Mouse (Mus musculus): Measurements from ENCODE around the gene Pank3. TPM values are rescaled to one million over a fixed set of nuclear protein-coding genes. Genes with fewer than 3 reads are reported as not detected.
"Not testable (repeated sequence)": the region's sequence is repeated elsewhere in the genome, so short reads cannot be mapped to it uniquely, and the experiment has no call there.

Pank3 gene
- polyA plus RNA-seq, 1 experiment from 2014 or later, result 22.8 TPM

- WGBS, result 2% methylated on average over 46 of the region's 46 CpGs
- peak within 1 kb of the TSS; percentile 55 for H3K27ac ChIP-seq
Measured at GRCm38 (mm10) chr11:35834022-35834760, 64.9 kb downstream of the Pank3 start, which contains the start of gene Rars. Gene Rars, minus strand, starts transcription at chr11:35834506.

DNA sequence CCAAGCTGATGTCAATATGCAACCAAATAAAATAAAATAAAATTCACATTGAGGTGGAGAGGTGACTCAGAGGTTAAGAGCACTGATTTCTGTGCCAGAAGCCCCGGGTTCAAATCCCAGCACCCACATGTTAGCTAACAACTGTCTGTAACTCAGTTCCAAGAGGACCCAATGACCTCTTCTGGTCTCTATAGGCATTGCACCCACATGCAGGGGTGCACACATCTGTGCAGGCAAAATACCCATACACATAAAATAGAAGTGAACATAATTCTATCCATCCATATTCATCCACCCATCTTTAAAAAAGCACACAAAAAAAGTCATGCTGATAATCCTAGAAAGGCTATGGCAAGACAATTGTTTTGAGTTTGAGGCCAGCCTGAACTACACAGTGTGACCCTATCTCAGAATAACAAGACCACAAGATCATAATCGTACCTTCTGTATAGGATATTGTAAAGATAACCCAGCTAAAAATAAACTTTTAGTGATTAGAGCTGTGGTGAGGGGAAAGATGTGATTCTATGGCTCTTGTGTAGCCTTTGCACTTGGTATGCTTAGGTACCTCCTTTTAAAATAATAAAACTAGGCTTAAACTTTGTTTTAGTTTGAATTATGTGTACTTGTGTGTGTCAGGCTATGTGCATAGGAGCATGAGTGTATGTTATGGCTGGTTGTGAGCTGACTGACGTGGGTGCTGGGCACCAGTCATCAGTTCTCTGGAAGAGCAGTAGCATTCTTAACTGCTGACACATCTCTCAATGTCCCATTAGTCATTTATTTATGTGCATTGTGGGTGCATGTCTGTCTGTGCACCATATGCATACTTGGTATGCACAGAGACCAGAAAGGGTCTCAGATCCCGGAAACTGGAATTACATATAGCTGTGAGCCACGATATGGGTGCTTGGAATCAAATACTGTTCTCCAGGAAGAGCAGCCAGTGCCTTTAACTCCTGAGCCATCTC is 68.2 kb downstream of the Pank3 start:
- 81% methylated on average over 5 of the region's 5 CpGs for WGBS
- H3K9ac ChIP-seq, result peak overlapping the region; percentile 53; the same call in 1 of the 2 replicates

More at GRCm38 (mm10) chr11:35834022-35834760, 64.9 kb downstream of the Pank3 start, which contains the start of gene Rars:
- ATAC-seq (ENCODE audit: low FRiP score), result peak; percentile 85
- Histone ChIP-seq H3K4me2 (peak within 1 kb of the TSS; percentile 85), H3K27me3 (no peaks in the 10 kb centered on the region), H3K4me1 (replicated peaks) (peaks cover 26% of the 10 kb centered on the region), H3K36me3 (peaks cover 26% of the 10 kb centered on the region), H3K9ac (peak within 1 kb of the TSS; percentile 87), H3K9me3 (no peaks in the 10 kb centered on the region), H3K4me3 (peak within 1 kb of the TSS; percentile 91)

GRCm38 (mm10) chr11:35838345-35839338 is 69.4 kb downstream of the Pank3 start:
- peak overlapping the region; percentile 52 for H3K27ac ChIP-seq
- ATAC-seq (ENCODE audit: low FRiP score), result peak; percentile 69
- peak overlapping the region; percentile 55 for H3K4me2 ChIP-seq
- no peaks in the 10 kb centered on the region for H3K9me3 ChIP-seq
- H3K4me3 ChIP-seq, result peak overlapping the region; percentile 33
- peak overlapping the region; percentile 53; the same call in 1 of the 2 replicates for H3K9ac ChIP-seq
- H3K27me3 ChIP-seq, result no peaks in the 10 kb centered on the region
- H3K4me1 ChIP-seq (replicated peaks), result peaks cover 10% of the 10 kb centered on the region
- WGBS, result 18% methylated on average over 28 of the region's 28 CpGs
- peaks cover 12% of the 10 kb centered on the region for H3K36me3 ChIP-seq

More for the DNA sequence above, 68.2 kb downstream of the Pank3 start:
- Histone ChIP-seq H3K4me3 (no peak overlapping the region), H3K27me3 (no peaks in the 10 kb centered on the region), H3K36me3 (peaks cover 7% of the 10 kb centered on the region), H3K4me1 (replicated peaks) (peaks cover 21% of the 10 kb centered on the region), H3K27ac (peak overlapping the region; percentile 52), H3K9me3 (no peaks in the 10 kb centered on the region), H3K4me2 (peak overlapping the region; percentile 55)
- ATAC-seq (ENCODE audit: low FRiP score), result no peak

- WGBS, result 83% methylated on average over 7 of the region's 7 CpGs
- Histone ChIP-seq H3K4me2 (no peak overlapping the region), H3K9me3 (no peaks in the 10 kb centered on the region), H3K27ac (no peak overlapping the region; the same call in 1 of the 2 replicates), H3K4me3 (no peak overlapping the region), H3K36me3 (peaks cover 16% of the 10 kb centered on the region), H3K4me1 (replicated peaks) (peaks cover 15% of the 10 kb centered on the region), H3K9ac (no peak overlapping the region), H3K27me3 (no peaks in the 10 kb centered on the region)
- ATAC-seq (ENCODE audit: low FRiP score), result no peak
Measured at GRCm38 (mm10) chr11:35840282-35840681, 71.0 kb downstream of the Pank3 start.

DNA sequence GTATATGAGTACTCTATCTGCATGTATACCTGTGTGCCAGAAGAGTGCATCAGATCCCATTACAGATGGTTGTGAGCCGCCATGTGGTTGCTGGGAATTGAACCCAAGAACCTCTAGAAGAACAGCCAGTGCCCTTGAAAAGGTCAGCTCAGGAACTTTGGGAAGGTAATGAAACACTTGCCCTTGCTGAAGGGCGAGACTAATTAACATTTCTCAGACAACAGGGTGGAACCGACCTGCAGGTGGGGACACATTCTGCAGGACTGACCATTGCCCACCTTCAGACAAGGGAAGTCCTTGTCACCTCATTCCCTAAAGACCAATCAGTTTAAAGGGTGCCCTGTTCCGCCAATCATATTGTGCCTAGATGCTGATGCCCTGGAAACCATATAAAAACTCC is 71.5 kb downstream of the Pank3 start:
- peaks cover 16% of the 10 kb centered on the region for H3K36me3 ChIP-seq
- 93% methylated on average over 4 of the region's 4 CpGs for WGBS
- not testable (repeated sequence) for ATAC-seq (ENCODE audit: low FRiP score); H3K9ac ChIP-seq; H3K27ac ChIP-seq; H3K4me3 ChIP-seq; H3K4me2 ChIP-seq; H3K27me3 ChIP-seq; H3K9me3 ChIP-seq
- peaks cover 15% of the 10 kb centered on the region for H3K4me1 ChIP-seq (replicated peaks)

MicroRNAs encoded within 50 kb of the gene (microRNA counts, 519-probe panel; counts per million panel counts)
- 5,265 counts per million, percentile 90 among the panel's probes with 10 or more counts for microRNA mmu-miR-103

Small RNAs within 50 kb of the gene (microRNA-seq; reads per million reads assigned to microRNA genes)
- 5.1 reads per million, percentile 15 among the genes with 10 or more reads in this experiment for gene Mir103-1

Other genes with a start within 250 kb of the Pank3 start
- gene Fbll1, start 29.4 kb downstream of the Pank3 start, polyA plus RNA-seq (2015; fragmentation: Nextera tagmentation; extraction: Ambion mirVana), result 15.1 and 19.0 TPM in 2 replicates
- 72.0 and 73.4 TPM in 2 replicates for gene Rars, start 65.0 kb downstream of the Pank3 start, polyA plus RNA-seq (2015; fragmentation: Nextera tagmentation; extraction: Ambion mirVana)
- 6.7 and 7.1 TPM in 2 replicates for gene Wwc1, start 211.0 kb downstream of the Pank3 start, polyA plus RNA-seq (2015; fragmentation: Nextera tagmentation; extraction: Ambion mirVana)